Mouse (Mus musculus) brain, embryonic 14.5 days (tissue): ENCODE results near the gene Gm2431.
A peak's percentile ranks its signal among the peaks of the same experiment; 100 is the strongest.

Source experiments
- CTCF ChIP-seq: fragments of 200-500 bp; IDR thresholded peaks from 2 replicates; pipeline ENCODE4 v1.5.1; 2012; ENCODE audit warnings: inconsistent platforms, mild to moderate bottlenecking, moderate library complexity, borderline replicate concordance; ENCODE audit not compliant: insufficient read depth, insufficient read length; ENCODE audit errors: extremely low read depth
- POLR2A ChIP-seq: fragments of 200-500 bp; IDR thresholded peaks from 2 replicates; pipeline ENCODE4 v1.6.1; 2012; ENCODE audit warnings: mild to moderate bottlenecking, inconsistent platforms, borderline replicate concordance; ENCODE audit not compliant: poor library complexity, insufficient read depth, insufficient read length, severe bottlenecking; ENCODE audit errors: extremely low read depth

DNA sequence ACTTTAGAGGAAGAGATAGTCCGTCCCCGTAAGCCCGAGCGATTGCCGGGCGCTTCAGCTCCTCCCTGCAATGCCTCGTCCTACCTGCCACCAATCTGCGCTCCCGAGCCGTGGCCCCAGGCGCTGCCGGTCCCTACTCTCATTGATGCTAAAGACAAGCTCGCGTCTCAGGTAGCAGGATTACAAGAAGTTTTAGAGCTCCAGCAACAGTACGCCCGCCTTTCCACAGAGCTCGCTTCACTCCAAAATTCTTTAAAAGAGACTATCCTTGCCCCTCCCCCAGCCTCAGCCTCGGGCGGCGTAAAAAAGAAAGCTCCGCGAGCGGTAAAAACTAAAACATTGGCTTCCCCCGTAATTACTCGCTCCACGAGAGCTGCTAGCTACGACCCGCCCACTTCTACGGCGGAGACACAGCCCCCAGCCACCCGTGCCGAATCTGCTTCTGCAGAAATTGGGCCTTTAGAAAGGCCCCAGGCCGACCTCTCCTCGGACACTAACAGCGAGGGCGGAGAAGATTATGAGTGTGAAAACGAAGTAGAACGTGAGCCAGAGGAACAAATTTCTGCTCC, 26.0 kb upstream of the Gm2431 start:
- TF ChIP-seq CTCF (peak; percentile 23; the same call in 1 of the 2 replicates), POLR2A (no peak)
